Mouse (Mus musculus) bone marrow macrophage, adult 2 months (primary cell): ENCODE data around the gene Gm20532. TPM values are rescaled to one million over a fixed set of nuclear protein-coding genes. Genes with fewer than 3 reads are reported as not detected.

Experiments used
- H3K27ac ChIP-seq: 2 replicates; pipeline ENCODE4 v1.5.1; 2012; ENCODE audit warnings: low read depth, low read length; ENCODE audit not compliant: insufficient read depth
- H3K4me1 ChIP-seq: 2 replicates; pipeline ENCODE4 v1.6.1; 2012; ENCODE audit warnings: low read length; ENCODE audit not compliant: control insufficient read depth, insufficient read depth
- H3K4me3 ChIP-seq: 2 replicates; pipeline ENCODE4 v1.5.1; 2012; ENCODE audit warnings: mild to moderate bottlenecking, low read length, moderate library complexity; ENCODE audit not compliant: insufficient read depth
- CTCF ChIP-seq: IDR thresholded peaks from 2 replicates; pipeline ENCODE4 v1.5.1; 2012; ENCODE audit warnings: low read depth, mild to moderate bottlenecking, low read length, moderate library complexity
- POLR2A ChIP-seq: IDR thresholded peaks from 2 replicates; pipeline ENCODE4 v1.6.1; 2012; ENCODE audit warnings: mild to moderate bottlenecking, low read depth, low read length, borderline replicate concordance
- polyA plus RNA-seq: library from polyadenylated mRNA; stranded (reverse); fragments of >200 nt; gene quantifications from 2 replicates; pipeline ENCODE4 v1.2.4, GENCODE M21; 2012; ENCODE audit not compliant: missing spikeins, insufficient read depth, insufficient read length

Gene Gm20532
- polyA plus RNA-seq, 1 experiment = not detected

- Histone ChIP-seq H3K4me1 (peaks cover 45% of the 10 kb centered on the region), H3K27ac (no peak overlapping the region), H3K4me3 (no peak overlapping the region)
- no peak for TF ChIP-seq POLR2A
- no peak for TF ChIP-seq CTCF
Observed at GRCm38 (mm10) chr2:26550777-26551176, 35.7 kb upstream of the Gm20532 start.

DNA sequence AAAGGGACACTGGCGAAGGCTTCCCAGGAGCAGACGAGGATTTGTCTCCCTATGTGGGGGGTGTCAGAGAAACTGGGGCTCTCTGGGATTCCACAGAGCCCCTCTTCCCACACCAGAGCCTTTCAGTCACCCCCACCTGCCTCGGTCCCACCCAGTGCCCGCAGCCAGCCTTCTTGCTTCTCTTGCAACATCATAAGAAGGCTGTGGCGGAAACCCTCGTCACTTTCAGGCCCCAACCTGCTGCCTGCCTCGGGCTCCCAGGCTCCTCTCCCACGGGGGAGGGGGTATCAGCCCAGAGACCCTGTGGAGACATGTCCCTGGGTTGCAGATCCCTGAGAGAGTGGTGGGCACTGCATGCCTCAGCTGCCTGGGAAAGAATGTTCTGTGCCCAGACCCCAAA lies 35.0 kb upstream of the Gm20532 start:
- Histone ChIP-seq H3K4me1 (peaks cover 45% of the 10 kb centered on the region), H3K27ac (no peak overlapping the region), H3K4me3 (no peak overlapping the region)
- TF ChIP-seq CTCF (no peak), POLR2A (no peak)

DNA sequence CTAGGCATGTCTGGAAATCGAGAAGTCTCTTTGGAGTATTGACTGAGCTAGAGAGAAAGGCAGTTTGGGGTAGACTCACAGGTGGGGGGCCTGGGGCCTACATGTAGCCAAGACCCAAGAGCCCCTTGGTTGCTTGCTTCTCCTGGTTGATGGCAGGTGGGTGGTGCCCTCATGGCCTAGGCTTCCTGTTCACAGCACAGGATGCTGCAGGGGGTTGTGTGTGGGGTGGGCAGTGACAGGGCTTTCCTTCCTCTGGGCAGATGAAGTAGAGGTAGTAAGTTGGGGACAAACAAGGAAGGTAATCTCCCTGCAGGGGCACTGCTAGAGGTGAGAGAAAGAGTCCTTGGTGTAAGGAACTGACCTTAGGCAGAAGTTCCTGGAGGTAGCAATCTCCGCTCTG lies 34.4 kb upstream of the Gm20532 start:
- peaks cover 45% of the 10 kb centered on the region for H3K4me1 ChIP-seq
- TF ChIP-seq CTCF (no peak), POLR2A (no peak)
- no peak overlapping the region for H3K4me3 ChIP-seq
- no peak overlapping the region for H3K27ac ChIP-seq

DNA sequence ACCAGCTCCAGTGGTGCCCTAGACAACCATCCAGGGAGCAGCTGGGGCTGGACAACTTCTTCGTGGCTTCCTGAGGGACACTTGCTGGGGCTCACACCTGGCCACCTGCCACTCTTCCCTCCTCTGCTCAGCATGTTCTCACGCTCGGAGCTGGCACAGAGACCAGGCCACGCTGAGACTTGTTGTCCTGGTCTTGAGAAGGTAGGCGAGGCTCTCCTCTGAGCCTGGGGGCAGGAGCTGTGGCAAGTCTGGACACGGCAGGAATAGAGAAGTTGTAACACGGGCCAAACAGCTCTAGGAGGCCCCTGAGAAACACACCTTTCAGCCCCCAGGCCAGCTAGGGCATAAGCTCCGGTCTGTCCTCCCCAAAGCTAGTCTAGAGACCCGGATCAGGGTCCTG lies 32.5 kb upstream of the Gm20532 start:
- peaks cover 47% of the 10 kb centered on the region for H3K4me1 ChIP-seq
- H3K27ac ChIP-seq = no peak overlapping the region
- TF ChIP-seq CTCF (no peak), POLR2A (no peak)
- no peak overlapping the region for H3K4me3 ChIP-seq

DNA sequence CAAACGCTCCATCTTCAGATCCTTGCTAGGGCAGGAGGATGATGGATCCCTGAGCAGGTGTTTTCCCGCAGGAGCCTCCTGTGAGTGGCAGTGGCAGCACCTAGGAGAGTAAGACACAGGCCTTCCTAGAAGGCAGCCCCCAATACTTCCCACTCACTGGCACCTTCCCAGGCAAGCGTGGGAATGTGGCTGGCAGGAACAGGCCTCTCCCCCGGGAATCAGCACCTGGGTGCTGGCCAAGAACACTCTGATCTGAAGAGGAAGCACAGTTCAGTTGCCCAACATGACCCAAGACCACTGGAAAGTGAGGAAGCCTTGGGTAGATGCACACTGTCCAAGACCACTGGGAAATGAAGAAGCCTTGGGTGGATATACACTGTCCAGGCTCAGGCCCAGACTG lies 31.4 kb upstream of the Gm20532 start:
- TF ChIP-seq POLR2A (no peak), CTCF (no peak)
- H3K4me1 ChIP-seq = peaks cover 43% of the 10 kb centered on the region
- no peak overlapping the region for H3K4me3 ChIP-seq
- no peak overlapping the region for H3K27ac ChIP-seq

GRCm38 (mm10) chr2:26556535-26556993 lies 29.9 kb upstream of the Gm20532 start:
- Histone ChIP-seq H3K4me1 (peaks cover 33% of the 10 kb centered on the region), H3K27ac (no peak overlapping the region)
- TF ChIP-seq CTCF (no peak), POLR2A (no peak)

GRCm38 (mm10) chr2:26560506-26560905 lies 25.9 kb upstream of the Gm20532 start:
- no peak overlapping the region for H3K4me3 ChIP-seq
- peaks cover 17% of the 10 kb centered on the region for H3K4me1 ChIP-seq
- TF ChIP-seq POLR2A (no peak), CTCF (no peak)
- H3K27ac ChIP-seq = no peak overlapping the region

More at GRCm38 (mm10) chr2:26556535-26556993, 29.9 kb upstream of the Gm20532 start:
- H3K4me3 ChIP-seq = no peak overlapping the region

- Histone ChIP-seq H3K4me3 (no peak overlapping the region), H3K27ac (no peak overlapping the region), H3K4me1 (peaks cover 17% of the 10 kb centered on the region)
- TF ChIP-seq POLR2A (no peak), CTCF (peak; percentile 77)
Observed at GRCm38 (mm10) chr2:26561351-26562016, 25.0 kb upstream of the Gm20532 start.

GRCm38 (mm10) chr2:26566221-26566620 lies 20.2 kb upstream of the Gm20532 start:
- TF ChIP-seq CTCF = peak; percentile 77
- no peak for TF ChIP-seq POLR2A
- Histone ChIP-seq H3K4me3 (no peak overlapping the region), H3K27ac (no peak overlapping the region), H3K4me1 (peaks cover 4% of the 10 kb centered on the region)

DNA sequence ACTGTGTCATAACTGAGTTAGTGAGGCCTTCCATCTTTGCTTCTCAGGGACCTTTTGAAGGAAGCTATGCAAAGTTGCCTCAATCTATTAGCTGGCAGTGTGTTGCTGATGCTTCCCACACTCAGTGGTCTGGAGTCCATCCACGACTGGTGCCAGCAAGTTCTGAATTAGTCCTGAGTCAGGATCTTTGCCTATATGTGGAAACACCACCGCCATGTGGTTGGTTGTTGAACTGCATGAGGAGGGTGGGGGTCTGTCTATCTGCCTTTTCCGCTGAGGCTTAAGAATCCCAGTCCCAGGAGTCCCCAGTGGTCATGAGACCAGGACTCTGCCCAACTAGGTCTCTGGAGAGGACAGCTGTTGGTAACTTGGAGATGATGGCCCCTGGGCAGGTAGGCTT lies 16.4 kb upstream of the Gm20532 start:
- TF ChIP-seq CTCF = peak; percentile 80
- TF ChIP-seq POLR2A = no peak
- no peak overlapping the region for H3K27ac ChIP-seq
- H3K4me1 ChIP-seq = 0 out of 2 replicates have a peak, but pooled peaks cover 2% of the 10 kb centered on the region
- no peak overlapping the region for H3K4me3 ChIP-seq
